In the genomic region with DNA sequence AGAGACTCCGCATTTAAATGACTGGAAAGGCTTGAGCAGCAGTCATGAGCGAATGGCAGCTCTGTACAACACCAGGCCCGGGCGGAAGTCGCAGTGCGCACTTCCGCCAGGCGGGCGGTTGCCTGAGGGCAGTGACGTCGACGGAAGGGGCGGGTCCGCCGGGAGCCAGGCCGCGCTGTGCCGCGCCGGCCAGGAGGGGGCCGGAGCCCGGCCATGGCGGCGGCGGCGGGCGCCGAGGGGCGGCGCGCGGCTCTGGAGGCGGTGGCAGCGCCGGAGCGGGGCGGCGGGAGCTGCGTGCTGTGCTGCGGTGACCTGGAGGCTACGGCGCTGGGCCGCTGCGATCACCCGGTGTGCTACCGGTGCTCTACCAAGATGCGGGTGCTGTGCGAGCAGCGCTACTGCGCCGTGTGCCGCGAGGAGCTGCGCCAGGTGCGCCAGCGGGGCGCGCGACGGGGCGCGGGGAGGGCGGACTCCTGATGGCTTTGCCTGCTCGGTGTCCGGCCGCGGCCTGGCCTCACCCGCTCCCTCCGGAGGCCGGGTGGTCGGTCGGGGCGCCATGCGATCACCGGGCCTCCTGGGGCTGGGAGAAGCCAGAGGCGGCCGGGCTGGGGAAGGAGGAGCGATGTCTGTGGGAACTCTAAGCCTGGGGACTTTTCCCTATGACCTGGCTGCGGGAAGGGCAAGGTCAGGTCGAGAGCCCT, we compare ENCODE assay signal across 7 mouse cellular contexts. TPM values are rescaled to one million over a fixed set of nuclear protein-coding genes. Genes with fewer than 3 reads are reported as not detected.
DNase-seq lines count a peak whose midpoint lies in the region; ATAC-seq and TF ChIP-seq lines count a peak whose summit lies in the region.

A gene (plus strand): TSS at position 143 of the 701 bp plus-strand sequence.

- peak within 1 kb of the TSS; percentile 90 for H3K4me3 ChIP-seq in intestine, postnatal 0 days (ENCODE audit: low read depth, low read length)
- peak within 1 kb of the TSS; percentile 98 for H3K4me3 ChIP-seq in midbrain, embryonic 12.5 days
- peak within 1 kb of the TSS; percentile 71 for H3K4me3 ChIP-seq in small intestine, adult 2 months (ENCODE audit: low read depth, low read length)

- peaks cover 16% of the 10 kb centered on the region for H3K4me1 ChIP-seq in intestine, postnatal 0 days (replicated peaks; ENCODE audit: control insufficient read depth, insufficient read depth, low read length)
- H3K4me1 ChIP-seq in midbrain, embryonic 12.5 days: peaks cover 31% of the 10 kb centered on the region
- H3K4me1 ChIP-seq in small intestine, adult 2 months (ENCODE audit: control insufficient read depth, insufficient read depth, insufficient read length, low read length): peaks cover 15% of the 10 kb centered on the region; the same call in 1 of the 2 replicates

- TF ChIP-seq POLR2A in small intestine, adult 2 months (IDR thresholded peaks at IDR 0.05; ENCODE audit: low read depth, low read length): peak; percentile 67; the same call in 1 of the 2 replicates

- peak within 1 kb of the TSS; percentile 72 for H3K4me2 ChIP-seq in intestine, postnatal 0 days (replicated peaks; ENCODE audit: low read depth)
- H3K4me2 ChIP-seq in midbrain, embryonic 12.5 days (replicated peaks): peak within 1 kb of the TSS; percentile 86

- H3K9ac ChIP-seq in intestine, postnatal 0 days (ENCODE audit: low read depth, low read length): peak within 1 kb of the TSS; percentile 93
- H3K9ac ChIP-seq in midbrain, embryonic 12.5 days (replicated peaks): peak within 1 kb of the TSS; percentile 96

- no peaks in the 10 kb centered on the region for H3K27me3 ChIP-seq in intestine, postnatal 0 days (replicated peaks; ENCODE audit: control insufficient read depth, insufficient read depth, low read length)
- no peaks in the 10 kb centered on the region for H3K27me3 ChIP-seq in midbrain, embryonic 12.5 days
- no peaks in the 10 kb centered on the region for H3K27me3 ChIP-seq in small intestine, adult 2 months (ENCODE audit: control insufficient read depth, insufficient read depth, low read length)

- TF ChIP-seq CTCF in intestine, postnatal 0 days (IDR thresholded peaks at IDR 0.05; ENCODE audit: low read depth): peak; percentile 51
- peak; percentile 37; the same call in 1 of the 2 replicates for TF ChIP-seq CTCF in small intestine, adult 2 months (IDR thresholded peaks at IDR 0.05; ENCODE audit: extremely low read depth, insufficient read length, insufficient replicate concordance, low read depth, low read length)

- under 1% methylated on average over 76 of the region's 80 CpGs for WGBS in intestine, postnatal 0 days
- under 1% methylated on average over 79 of the region's 80 CpGs for WGBS in midbrain, embryonic 12.5 days
- WGBS in small intestine, adult 2 months: under 1% methylated on average over 80 of the region's 80 CpGs

- intact Hi-C loops in left cerebral cortex, postnatal 4 days (cut with DNase I): no loop called here

- ATAC-seq in intestine, postnatal 0 days: peak; percentile 95
- ATAC-seq in midbrain, embryonic 12.5 days (ENCODE audit: low FRiP score, low read depth): peak; percentile 97

- no peaks in the 10 kb centered on the region for H3K9me3 ChIP-seq in intestine, postnatal 0 days (ENCODE audit: control insufficient read depth)
- H3K9me3 ChIP-seq in midbrain, embryonic 12.5 days: no peaks in the 10 kb centered on the region

- peak within 1 kb of the TSS; percentile 85 for H3K27ac ChIP-seq in intestine, postnatal 0 days (ENCODE audit: low read depth, low read length)
- H3K27ac ChIP-seq in midbrain, embryonic 12.5 days (replicated peaks): peak within 1 kb of the TSS; percentile 84
- H3K27ac ChIP-seq in small intestine, adult 2 months (ENCODE audit: insufficient read depth, low read depth, low read length): peak within 1 kb of the TSS; percentile 36

- peaks cover 5% of the 10 kb centered on the region; the same call in 1 of the 2 replicates for H3K36me3 ChIP-seq in intestine, postnatal 0 days (ENCODE audit: control insufficient read depth, insufficient read depth)
- 0 out of 2 replicates have a peak, but pooled peaks cover 8% of the 10 kb centered on the region for H3K36me3 ChIP-seq in midbrain, embryonic 12.5 days
- H3K36me3 ChIP-seq in small intestine, adult 2 months (ENCODE audit: control insufficient read depth, insufficient read depth, low read length): no peaks in the 10 kb centered on the region

- peak; percentile 91 for DNase-seq in adrenal gland, adult 8-10 months
- DNase-seq in embryo, embryonic 9.5 days (ENCODE audit: extremely low spot score): peak; percentile 92
- no peak for DNase-seq in gonadal fat pad, adult 2 months (ENCODE audit: low read depth)
- peak; percentile 94 for DNase-seq in left cerebral cortex, postnatal 4 days

RNA-seq across cellular contexts. Expression of the gene that starts here (rescaled TPM):
- 10 to 100 TPM; 44.9 to 59.4 (median 50.8) TPM for total RNA-seq in adrenal gland, adult 8-10 months (2022)
- 51.3 and 56.6 TPM in 2 replicates for polyA plus RNA-seq in gonadal fat pad, adult 2 months (2012; rRNA removed)
- polyA plus RNA-seq in intestine, postnatal 0 days (2015; fragmentation: Nextera tagmentation; extraction: Ambion mirVana): 13.4 and 13.5 TPM in 2 replicates
- total RNA-seq in left cerebral cortex, postnatal 4 days (2021): 10 to 100 TPM; 45.5 to 48.5 TPM
- 23.5 and 25.0 TPM in 2 replicates for polyA plus RNA-seq in midbrain, embryonic 12.5 days (2016; fragmentation: Nextera tagmentation; extraction: Ambion mirVana)
- 41.1 and 85.8 TPM in 2 replicates for polyA plus RNA-seq in small intestine, adult 2 months (2012; rRNA removed)
